Mouse (Mus musculus) neutrophil, adult 65 days (primary cell): ENCODE measurements around the gene Acss3. TPM values are rescaled to one million over a fixed set of nuclear protein-coding genes. Genes with fewer than 3 reads are reported as not detected.

ENCODE experiments used
- total RNA-seq: library from RNA; stranded (reverse); gene quantifications from 2 replicates; pipeline ENCODE4 v1.2.4, GENCODE M21; 2023

Gene Acss3
- total RNA-seq, result not detected in 2 replicates

GRCm38 (mm10) chr10:107123529-107124335 lies at the start of gene Acss3:
Gene Acss3, minus strand, starts transcription at chr10:107123668.

Other genes with a start within 250 kb of the Acss3 start
- gene Lin7a, start 148.0 kb upstream of the Acss3 start, total RNA-seq, result not detected in 2 replicates